Mouse (Mus musculus): ENCODE results near the gene Shank1. TPM values are rescaled to one million over a fixed set of nuclear protein-coding genes. Genes with fewer than 3 reads are reported as not detected.

The Shank1 gene
- polyA plus RNA-seq (2015; fragmentation: Nextera tagmentation; extraction: Ambion mirVana), result 1.7 TPM in 2 replicates

DNA sequence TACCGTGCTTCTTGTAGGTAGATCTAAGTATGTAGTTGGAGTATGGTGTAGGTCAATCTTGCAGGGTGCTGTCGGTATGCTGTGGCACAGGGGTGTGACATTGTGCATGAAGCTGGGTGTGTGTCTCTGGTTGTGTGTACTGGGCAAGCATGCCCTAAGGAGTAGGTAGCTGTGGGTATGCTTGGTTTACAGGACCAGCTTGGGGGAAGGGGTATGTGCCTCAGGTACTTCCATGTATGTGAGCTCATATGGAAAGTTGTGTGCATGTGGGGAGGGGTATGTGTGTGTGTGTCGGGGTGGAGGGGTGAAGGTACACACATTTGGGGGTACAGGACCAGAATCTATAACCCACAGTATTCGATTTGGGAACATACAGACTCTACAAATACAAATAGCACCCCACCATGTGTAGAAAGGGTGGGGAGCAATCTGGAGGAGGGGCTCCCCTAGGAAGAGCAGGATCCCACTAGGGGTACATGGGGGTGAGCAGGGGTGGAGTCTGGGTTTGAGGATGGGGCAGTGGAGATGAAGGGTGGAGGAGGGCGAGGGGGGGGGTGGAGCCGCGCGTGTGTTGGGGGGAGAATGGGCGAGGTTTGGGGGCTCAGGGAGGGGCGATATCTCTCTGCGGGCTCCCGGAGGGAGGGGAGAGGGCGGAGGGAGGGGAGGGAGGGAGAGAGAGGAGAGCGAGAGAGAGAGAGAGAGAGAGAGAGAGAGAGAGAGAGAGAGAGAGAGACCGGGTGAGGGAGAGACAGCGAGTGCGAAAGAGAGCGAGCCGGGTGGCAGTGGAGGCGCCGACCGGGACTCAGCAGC, at the start of gene Shank1:
Gene Shank1, plus strand, starts transcription at position 779 of the 810 bp plus-strand sequence.
- H3K36me3 ChIP-seq (ENCODE audit: control insufficient read depth, insufficient read depth, low read length), result no peaks in the 10 kb centered on the region
- H3K9ac ChIP-seq (ENCODE audit: low read length), result peak within 1 kb of the TSS; percentile 72
- H3K9me3 ChIP-seq (replicated peaks; ENCODE audit: control insufficient read depth, low read length), result no peaks in the 10 kb centered on the region
- peak within 1 kb of the TSS; percentile 98 for H3K4me2 ChIP-seq (ENCODE audit: low read depth, low read length)
- H3K27me3 ChIP-seq (ENCODE audit: control insufficient read depth, insufficient read depth, low read length), result peaks cover 6% of the 10 kb centered on the region
- H3K4me3 ChIP-seq (replicated peaks; ENCODE audit: low read length), result peak within 1 kb of the TSS; percentile 56
- 15% methylated on average over 16 of the region's 22 CpGs for WGBS
- no peak for ATAC-seq (ENCODE audit: insufficient read depth, low FRiP score)
- no peak within 1 kb of the TSS for H3K27ac ChIP-seq (ENCODE audit: low read length)
- H3K4me1 ChIP-seq (ENCODE audit: control insufficient read depth, insufficient read depth, low read length), result peaks cover 21% of the 10 kb centered on the region

- Histone ChIP-seq H3K27ac (ENCODE audit: low read length) (no peak overlapping the region), H3K9me3 (replicated peaks; ENCODE audit: control insufficient read depth, low read length) (no peaks in the 10 kb centered on the region), H3K27me3 (ENCODE audit: control insufficient read depth, insufficient read depth, low read length) (no peaks in the 10 kb centered on the region; the same call in 1 of the 2 replicates), H3K4me1 (ENCODE audit: control insufficient read depth, insufficient read depth, low read length) (0 out of 2 replicates have a peak, but pooled peaks cover 5% of the 10 kb centered on the region), H3K9ac (ENCODE audit: low read length) (no peak overlapping the region), H3K4me2 (ENCODE audit: low read depth, low read length) (no peak overlapping the region), H3K36me3 (ENCODE audit: control insufficient read depth, insufficient read depth, low read length) (no peaks in the 10 kb centered on the region), H3K4me3 (replicated peaks; ENCODE audit: low read length) (no peak overlapping the region)
- WGBS, result 69% methylated on average over 6 of the region's 6 CpGs
- no peak for ATAC-seq (ENCODE audit: insufficient read depth, low FRiP score)
These were observed 49.6 kb upstream of the Shank1 start for GRCm38 (mm10) chr7:44260410-44260809.

DNA sequence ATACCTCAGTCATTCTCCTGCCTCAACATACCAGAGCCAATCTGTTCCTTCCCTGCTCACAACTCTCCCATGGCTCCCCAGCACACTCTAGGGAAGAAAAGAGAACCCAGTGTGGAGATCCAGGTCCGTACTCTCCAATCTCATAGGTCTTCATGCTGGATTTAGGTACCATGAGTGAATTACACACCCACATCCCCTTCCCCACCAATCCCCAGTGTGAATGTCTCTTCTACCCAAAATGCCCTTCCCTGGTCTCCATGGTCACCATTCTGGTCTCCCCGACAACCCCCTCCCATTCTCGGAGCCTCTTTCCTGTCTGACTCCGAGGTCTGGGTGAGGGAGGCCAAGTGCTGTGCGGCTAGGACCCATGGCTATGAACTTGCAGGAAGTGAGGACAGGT, 48.9 kb upstream of the Shank1 start, which contains the start of gene Gm15517:
Gene Gm15517, plus strand, starts transcription at position 301 of the 400 bp plus-strand sequence.
- H3K4me3 ChIP-seq (replicated peaks; ENCODE audit: low read length), result no peak within 1 kb of the TSS
- no peaks in the 10 kb centered on the region for H3K36me3 ChIP-seq (ENCODE audit: control insufficient read depth, insufficient read depth, low read length)
- H3K9ac ChIP-seq (ENCODE audit: low read length), result no peak within 1 kb of the TSS
- no peaks in the 10 kb centered on the region; the same call in 1 of the 2 replicates for H3K27me3 ChIP-seq (ENCODE audit: control insufficient read depth, insufficient read depth, low read length)
- 50% methylated on average over 5 of the region's 5 CpGs for WGBS
- no peak within 1 kb of the TSS for H3K27ac ChIP-seq (ENCODE audit: low read length)
- no peak for ATAC-seq (ENCODE audit: insufficient read depth, low FRiP score)
- H3K4me1 ChIP-seq (ENCODE audit: control insufficient read depth, insufficient read depth, low read length), result 0 out of 2 replicates have a peak, but pooled peaks cover 5% of the 10 kb centered on the region
- H3K4me2 ChIP-seq (ENCODE audit: low read depth, low read length), result no peak within 1 kb of the TSS
- H3K9me3 ChIP-seq (replicated peaks; ENCODE audit: control insufficient read depth, low read length), result no peaks in the 10 kb centered on the region

- Histone ChIP-seq H3K4me2 (ENCODE audit: low read depth, low read length) (peak overlapping the region; percentile 46), H3K9me3 (replicated peaks; ENCODE audit: control insufficient read depth, low read length) (no peaks in the 10 kb centered on the region), H3K27me3 (ENCODE audit: control insufficient read depth, insufficient read depth, low read length) (no peaks in the 10 kb centered on the region; the same call in 1 of the 2 replicates), H3K36me3 (ENCODE audit: control insufficient read depth, insufficient read depth, low read length) (no peaks in the 10 kb centered on the region), H3K4me3 (replicated peaks; ENCODE audit: low read length) (peak overlapping the region; percentile 17), H3K27ac (ENCODE audit: low read length) (no peak overlapping the region), H3K9ac (ENCODE audit: low read length) (no peak overlapping the region; the same call in 1 of the 2 replicates), H3K4me1 (ENCODE audit: control insufficient read depth, insufficient read depth, low read length) (0 out of 2 replicates have a peak, but pooled peaks cover 5% of the 10 kb centered on the region)
- peak; percentile 77 for ATAC-seq (ENCODE audit: insufficient read depth, low FRiP score)
- WGBS, result 2% methylated on average over 34 of the region's 34 CpGs
These were observed 47.0 kb upstream of the Shank1 start for GRCm38 (mm10) chr7:44262791-44263643.

- H3K4me2 ChIP-seq (ENCODE audit: low read depth, low read length), result no peak overlapping the region
- no peaks in the 10 kb centered on the region for H3K36me3 ChIP-seq (ENCODE audit: control insufficient read depth, insufficient read depth, low read length)
- H3K27me3 ChIP-seq (ENCODE audit: control insufficient read depth, insufficient read depth, low read length), result no peaks in the 10 kb centered on the region; the same call in 1 of the 2 replicates
- ATAC-seq (ENCODE audit: insufficient read depth, low FRiP score), result no peak
- no peaks in the 10 kb centered on the region for H3K9me3 ChIP-seq (replicated peaks; ENCODE audit: control insufficient read depth, low read length)
- H3K4me3 ChIP-seq (replicated peaks; ENCODE audit: low read length), result no peak overlapping the region
- WGBS, result 75% methylated on average over 11 of the region's 11 CpGs
- H3K9ac ChIP-seq (ENCODE audit: low read length), result no peak overlapping the region
- 0 out of 2 replicates have a peak, but pooled peaks cover 2% of the 10 kb centered on the region for H3K4me1 ChIP-seq (ENCODE audit: control insufficient read depth, insufficient read depth, low read length)
- H3K27ac ChIP-seq (ENCODE audit: low read length), result no peak overlapping the region
These were observed 41.9 kb upstream of the Shank1 start for GRCm38 (mm10) chr7:44268117-44268516.

- no peak overlapping the region for H3K4me2 ChIP-seq (ENCODE audit: low read depth, low read length)
- H3K4me1 ChIP-seq (ENCODE audit: control insufficient read depth, insufficient read depth, low read length), result no peaks in the 10 kb centered on the region
- H3K4me3 ChIP-seq (replicated peaks; ENCODE audit: low read length), result no peak overlapping the region
- no peaks in the 10 kb centered on the region for H3K27me3 ChIP-seq (ENCODE audit: control insufficient read depth, insufficient read depth, low read length)
- no peaks in the 10 kb centered on the region for H3K9me3 ChIP-seq (replicated peaks; ENCODE audit: control insufficient read depth, low read length)
- no peaks in the 10 kb centered on the region for H3K36me3 ChIP-seq (ENCODE audit: control insufficient read depth, insufficient read depth, low read length)
- no peak overlapping the region for H3K9ac ChIP-seq (ENCODE audit: low read length)
- H3K27ac ChIP-seq (ENCODE audit: low read length), result no peak overlapping the region
- WGBS, result 78% methylated on average over 2 of the region's 2 CpGs
- ATAC-seq (ENCODE audit: insufficient read depth, low FRiP score), result no peak
These were observed 40.7 kb upstream of the Shank1 start for GRCm38 (mm10) chr7:44269397-44269796.

- 77% methylated on average over 2 of the region's 2 CpGs for WGBS
- no peak overlapping the region for H3K27ac ChIP-seq (ENCODE audit: low read length)
These were observed 38.7 kb upstream of the Shank1 start for GRCm38 (mm10) chr7:44271309-44271708.

DNA sequence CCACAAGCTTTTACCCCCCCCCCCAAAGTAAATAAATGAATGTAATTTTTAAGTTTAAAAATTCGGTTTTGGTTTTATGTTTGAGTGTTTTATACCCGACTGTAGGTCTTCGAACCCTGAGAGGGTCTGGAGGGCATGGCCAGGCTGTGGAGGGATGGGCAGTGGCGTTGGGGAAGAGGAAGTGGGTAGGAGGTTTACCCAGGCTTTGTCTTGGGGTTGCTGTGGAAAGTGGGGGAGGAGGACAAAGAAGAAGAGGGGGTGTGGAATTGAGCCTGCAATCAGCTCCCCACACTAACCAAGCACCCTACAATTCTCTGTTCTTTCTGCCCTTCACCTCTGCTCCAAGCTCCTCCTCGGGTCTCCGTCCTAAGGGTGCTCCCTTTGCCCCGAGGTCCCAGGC, 37.5 kb upstream of the Shank1 start:
- H3K27ac ChIP-seq (ENCODE audit: low read length), result no peak overlapping the region
- no peak overlapping the region for H3K4me2 ChIP-seq (ENCODE audit: low read depth, low read length)
- H3K9ac ChIP-seq (ENCODE audit: low read length), result no peak overlapping the region
- no peaks in the 10 kb centered on the region for H3K36me3 ChIP-seq (ENCODE audit: control insufficient read depth, insufficient read depth, low read length)
- WGBS, result 85% methylated on average over 7 of the region's 7 CpGs
- no peaks in the 10 kb centered on the region for H3K9me3 ChIP-seq (replicated peaks; ENCODE audit: control insufficient read depth, low read length)
- no peaks in the 10 kb centered on the region for H3K4me1 ChIP-seq (ENCODE audit: control insufficient read depth, insufficient read depth, low read length)
- no peak for ATAC-seq (ENCODE audit: insufficient read depth, low FRiP score)
- H3K4me3 ChIP-seq (replicated peaks; ENCODE audit: low read length), result no peak overlapping the region
- no peaks in the 10 kb centered on the region; the same call in 1 of the 2 replicates for H3K27me3 ChIP-seq (ENCODE audit: control insufficient read depth, insufficient read depth, low read length)

More at GRCm38 (mm10) chr7:44271309-44271708, 38.7 kb upstream of the Shank1 start:
- Histone ChIP-seq H3K4me3 (replicated peaks; ENCODE audit: low read length) (no peak overlapping the region), H3K9ac (ENCODE audit: low read length) (no peak overlapping the region), H3K4me1 (ENCODE audit: control insufficient read depth, insufficient read depth, low read length) (no peaks in the 10 kb centered on the region), H3K36me3 (ENCODE audit: control insufficient read depth, insufficient read depth, low read length) (no peaks in the 10 kb centered on the region), H3K27me3 (ENCODE audit: control insufficient read depth, insufficient read depth, low read length) (no peaks in the 10 kb centered on the region; the same call in 1 of the 2 replicates), H3K4me2 (ENCODE audit: low read depth, low read length) (no peak overlapping the region), H3K9me3 (replicated peaks; ENCODE audit: control insufficient read depth, low read length) (no peaks in the 10 kb centered on the region)
- no peak for ATAC-seq (ENCODE audit: insufficient read depth, low FRiP score)

All from stomach, embryonic 16.5 days (tissue).